Mouse (Mus musculus): ENCODE measurements around the gene Trim27. TPM values are rescaled to one million over a fixed set of nuclear protein-coding genes. Genes with fewer than 3 reads are reported as not detected.

Gene Trim27
- polyA plus RNA-seq, 1 experiment from 2014 or later: 63.3 TPM

DNA sequence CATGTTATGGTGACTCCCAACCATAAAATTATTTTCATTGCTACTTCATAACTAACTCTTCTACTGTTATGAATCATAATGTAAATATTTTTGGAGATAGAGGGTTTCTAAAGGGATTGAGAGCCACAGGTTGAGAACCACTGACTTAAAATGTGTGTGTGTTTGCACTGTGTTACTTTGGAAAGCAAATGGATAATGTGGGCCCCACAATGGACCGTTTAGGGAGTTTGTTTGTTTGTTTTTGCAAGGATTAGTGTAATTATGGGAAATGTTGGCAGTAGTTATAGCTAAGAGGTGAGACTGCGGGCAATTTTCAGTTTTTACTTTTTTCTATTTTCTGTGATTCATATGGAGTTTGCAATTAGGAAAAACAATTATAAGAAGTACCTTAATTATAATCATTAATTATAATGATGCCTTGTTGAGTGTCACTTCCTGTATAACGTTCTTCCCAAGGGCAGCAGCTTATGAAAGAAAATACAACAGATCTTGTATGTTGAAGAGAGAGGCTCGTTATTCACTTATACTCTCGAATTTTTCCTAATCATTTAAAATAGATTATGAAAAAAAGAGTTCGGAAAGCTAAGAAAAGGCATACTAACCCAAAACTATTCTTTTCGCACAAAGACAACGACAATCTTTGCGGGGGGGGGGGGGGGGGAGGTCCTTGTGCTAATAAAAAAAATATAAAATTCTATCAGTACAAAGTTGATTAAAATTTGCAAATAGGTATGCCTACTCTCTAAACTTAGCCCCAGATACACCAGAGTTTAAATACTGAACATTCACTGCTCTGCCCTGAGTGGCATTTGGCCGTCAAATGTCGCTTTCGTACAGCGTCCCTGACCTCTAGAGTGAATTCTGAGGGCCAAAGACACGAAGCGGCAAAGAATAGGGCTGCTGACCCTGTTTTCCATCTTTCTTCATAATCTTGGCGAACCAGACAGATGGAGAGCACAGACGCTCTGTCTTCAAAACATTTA, 20.1 kb downstream of the Trim27 start:
- Histone ChIP-seq H3K4me3 (ENCODE audit: low read depth, low read length) (peak overlapping the region; percentile 77), H3K27me3 (replicated peaks; ENCODE audit: insufficient read depth, low read length) (no peaks in the 10 kb centered on the region), H3K9ac (replicated peaks; ENCODE audit: low read depth) (0 out of 2 replicates have a peak overlapping the region, but pooled peaks have one; percentile 20), H3K36me3 (ENCODE audit: insufficient read depth, low read length) (0 out of 2 replicates have a peak, but pooled peaks cover 5% of the 10 kb centered on the region), H3K27ac (ENCODE audit: low read length) (peak overlapping the region; percentile 43), H3K4me1 (ENCODE audit: insufficient read depth, low read depth, low read length) (no peaks in the 10 kb centered on the region), H3K9me3 (ENCODE audit: low read length) (no peaks in the 10 kb centered on the region), H3K4me2 (replicated peaks; ENCODE audit: low read depth, low read length) (peak overlapping the region; percentile 52)
- 3% methylated on average over 17 of the region's 17 CpGs for WGBS
- TF ChIP-seq EP300 (IDR thresholded peaks at IDR 0.05): no peak
- no peak for TF ChIP-seq CTCF (IDR thresholded peaks at IDR 0.05)
- DNase-seq (ENCODE audit: low spot score) (peak; percentile 12), ATAC-seq (peak; percentile 63)

DNA sequence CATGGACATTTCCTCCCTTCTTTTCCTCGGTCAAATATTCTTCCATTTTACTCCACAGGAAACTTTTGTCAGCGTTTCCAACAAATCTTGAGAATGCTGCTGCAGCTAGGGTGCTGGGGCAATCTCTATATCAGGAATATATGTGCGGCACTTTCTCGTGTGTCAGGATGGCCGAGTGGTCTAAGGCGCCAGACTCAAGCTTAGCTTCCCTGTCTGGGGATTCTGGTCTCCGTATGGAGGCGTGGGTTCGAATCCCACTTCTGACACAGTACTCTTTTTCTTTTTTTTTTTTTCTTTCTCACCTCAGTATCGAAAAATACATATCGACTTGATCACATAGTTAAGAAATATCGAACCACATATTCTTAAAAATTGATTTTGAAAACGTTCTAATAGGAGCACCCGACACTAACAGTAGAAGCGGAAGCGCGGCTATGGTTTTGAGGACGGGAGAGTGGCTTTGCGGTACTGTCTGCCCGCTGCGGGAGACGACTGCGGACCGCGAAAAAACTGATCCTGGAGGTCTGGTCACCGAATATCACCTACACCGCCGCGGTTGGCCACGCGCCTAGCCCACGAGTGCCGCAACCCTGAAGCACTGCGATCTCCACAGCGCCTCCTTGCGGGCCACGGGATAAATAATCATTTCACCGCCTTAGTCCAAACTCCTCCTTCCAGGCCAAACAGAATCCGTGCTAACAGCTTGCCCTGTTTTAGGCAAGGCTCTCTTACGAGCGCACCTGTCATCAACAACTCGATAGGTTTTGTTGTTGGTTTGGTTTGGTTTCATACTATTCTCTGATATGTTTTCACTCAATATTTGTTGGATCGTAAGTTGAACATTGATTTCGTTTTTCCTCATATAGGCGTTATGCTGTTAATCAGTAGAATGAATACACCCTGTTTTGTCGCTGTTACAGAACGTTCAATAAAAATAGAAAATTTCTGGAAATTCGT, 21.1 kb downstream of the Trim27 start:
- Histone ChIP-seq H3K4me3 (ENCODE audit: low read depth, low read length) (peak overlapping the region; percentile 77), H3K36me3 (ENCODE audit: insufficient read depth, low read length) (0 out of 2 replicates have a peak, but pooled peaks cover 5% of the 10 kb centered on the region), H3K4me2 (replicated peaks; ENCODE audit: low read depth, low read length) (peak overlapping the region; percentile 52), H3K27ac (ENCODE audit: low read length) (peak overlapping the region; percentile 62), H3K9me3 (ENCODE audit: low read length) (no peaks in the 10 kb centered on the region), H3K27me3 (replicated peaks; ENCODE audit: insufficient read depth, low read length) (no peaks in the 10 kb centered on the region), H3K4me1 (ENCODE audit: insufficient read depth, low read depth, low read length) (no peaks in the 10 kb centered on the region), H3K9ac (replicated peaks; ENCODE audit: low read depth) (0 out of 2 replicates have a peak overlapping the region, but pooled peaks have one; percentile 36)
- ATAC-seq (peak; percentile 97), DNase-seq (ENCODE audit: low spot score) (peak; percentile 95)
- 3% methylated on average over 48 of the region's 48 CpGs for WGBS
- TF ChIP-seq EP300 (IDR thresholded peaks at IDR 0.05): no peak
- TF ChIP-seq CTCF (IDR thresholded peaks at IDR 0.05): peak; percentile 95

DNA sequence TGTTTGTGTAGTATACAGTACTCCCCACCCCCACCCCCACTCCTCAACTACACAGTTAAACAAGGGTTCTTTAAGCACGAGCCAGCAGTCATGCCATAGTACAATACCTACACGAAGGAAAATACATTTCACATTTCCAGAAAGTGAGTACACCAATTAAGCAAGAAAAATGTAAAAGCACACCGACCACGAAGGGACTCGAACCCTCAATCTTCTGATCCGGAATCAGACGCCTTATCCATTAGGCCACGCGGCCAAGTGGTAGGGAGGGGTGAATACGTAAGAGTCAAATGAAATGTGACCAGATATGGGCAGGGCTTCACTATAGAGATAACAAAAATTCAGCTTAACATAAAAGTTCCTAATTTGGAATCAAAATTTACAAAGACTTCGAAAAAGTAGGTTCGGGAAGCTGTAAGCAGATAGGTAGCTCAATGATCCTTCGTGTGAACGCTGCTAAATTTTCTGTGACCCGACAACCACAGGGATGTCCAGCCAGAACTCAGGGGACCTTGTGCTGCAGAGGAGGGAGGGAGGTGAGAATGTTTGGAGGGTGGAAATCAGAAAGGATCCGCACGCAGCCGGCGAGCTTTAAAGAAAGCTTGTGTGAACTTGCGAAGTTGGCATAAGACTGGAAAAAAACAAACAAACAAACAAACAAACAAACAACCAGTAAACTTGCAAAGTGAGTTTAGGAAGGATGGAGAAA, 36.2 kb downstream of the Trim27 start:
- no peaks in the 10 kb centered on the region for H3K9me3 ChIP-seq (ENCODE audit: low read length)
- WGBS: 3% methylated on average over 20 of the region's 20 CpGs
- ATAC-seq (peak; percentile 44; the same call in 1 of the 2 replicates), DNase-seq (ENCODE audit: low spot score) (peak; percentile 47)
- H3K36me3 ChIP-seq (ENCODE audit: insufficient read depth, low read length): no peaks in the 10 kb centered on the region
- TF ChIP-seq EP300 (IDR thresholded peaks at IDR 0.05): 0 out of 2 replicates have a peak, but pooled peaks have one; percentile 26
- TF ChIP-seq CTCF (IDR thresholded peaks at IDR 0.05): no peak
- peak overlapping the region; percentile 44 for H3K4me2 ChIP-seq (replicated peaks; ENCODE audit: low read depth, low read length)
- H3K27me3 ChIP-seq (replicated peaks; ENCODE audit: insufficient read depth, low read length): no peaks in the 10 kb centered on the region
- H3K4me3 ChIP-seq (ENCODE audit: low read depth, low read length): peak overlapping the region; percentile 24
- no peak overlapping the region for H3K9ac ChIP-seq (replicated peaks; ENCODE audit: low read depth)
- H3K4me1 ChIP-seq (ENCODE audit: insufficient read depth, low read depth, low read length): no peaks in the 10 kb centered on the region; the same call in 1 of the 2 replicates
- H3K27ac ChIP-seq (ENCODE audit: low read length): no peak overlapping the region

DNA sequence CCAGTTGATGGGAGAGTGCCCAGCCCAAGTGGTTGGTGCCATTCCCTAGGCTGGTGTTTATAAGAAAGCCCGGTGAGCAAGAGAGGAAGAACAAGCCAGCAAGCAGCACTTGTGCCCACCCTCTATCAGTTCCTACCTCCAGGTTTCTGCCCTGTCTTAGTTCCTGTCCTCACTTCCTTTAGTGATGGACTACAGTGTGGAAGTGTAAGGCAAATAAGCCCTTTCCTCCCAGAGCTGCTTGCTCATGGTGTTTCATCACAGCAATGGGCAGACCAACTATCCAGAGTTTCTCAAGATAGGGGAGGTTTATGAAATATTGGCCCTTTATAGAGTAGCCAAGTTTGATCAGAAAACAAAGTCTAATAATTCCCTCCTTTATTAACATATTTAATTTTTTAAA, 37.5 kb downstream of the Trim27 start:
- H3K36me3 ChIP-seq (ENCODE audit: insufficient read depth, low read length): no peaks in the 10 kb centered on the region
- H3K4me1 ChIP-seq (ENCODE audit: insufficient read depth, low read depth, low read length): no peaks in the 10 kb centered on the region; the same call in 1 of the 2 replicates
- H3K9ac ChIP-seq (replicated peaks; ENCODE audit: low read depth): no peak overlapping the region
- H3K27me3 ChIP-seq (replicated peaks; ENCODE audit: insufficient read depth, low read length): no peaks in the 10 kb centered on the region
- no peak for ATAC-seq
- DNase-seq (ENCODE audit: low spot score): no peak
- WGBS: 41% methylated on average over 1 of the region's 1 CpGs
- TF ChIP-seq CTCF (IDR thresholded peaks at IDR 0.05): no peak
- TF ChIP-seq EP300 (IDR thresholded peaks at IDR 0.05): no peak
- H3K9me3 ChIP-seq (ENCODE audit: low read length): no peaks in the 10 kb centered on the region
- H3K4me3 ChIP-seq (ENCODE audit: low read depth, low read length): no peak overlapping the region
- H3K4me2 ChIP-seq (replicated peaks; ENCODE audit: low read depth, low read length): no peak overlapping the region
- no peak overlapping the region for H3K27ac ChIP-seq (ENCODE audit: low read length)

DNA sequence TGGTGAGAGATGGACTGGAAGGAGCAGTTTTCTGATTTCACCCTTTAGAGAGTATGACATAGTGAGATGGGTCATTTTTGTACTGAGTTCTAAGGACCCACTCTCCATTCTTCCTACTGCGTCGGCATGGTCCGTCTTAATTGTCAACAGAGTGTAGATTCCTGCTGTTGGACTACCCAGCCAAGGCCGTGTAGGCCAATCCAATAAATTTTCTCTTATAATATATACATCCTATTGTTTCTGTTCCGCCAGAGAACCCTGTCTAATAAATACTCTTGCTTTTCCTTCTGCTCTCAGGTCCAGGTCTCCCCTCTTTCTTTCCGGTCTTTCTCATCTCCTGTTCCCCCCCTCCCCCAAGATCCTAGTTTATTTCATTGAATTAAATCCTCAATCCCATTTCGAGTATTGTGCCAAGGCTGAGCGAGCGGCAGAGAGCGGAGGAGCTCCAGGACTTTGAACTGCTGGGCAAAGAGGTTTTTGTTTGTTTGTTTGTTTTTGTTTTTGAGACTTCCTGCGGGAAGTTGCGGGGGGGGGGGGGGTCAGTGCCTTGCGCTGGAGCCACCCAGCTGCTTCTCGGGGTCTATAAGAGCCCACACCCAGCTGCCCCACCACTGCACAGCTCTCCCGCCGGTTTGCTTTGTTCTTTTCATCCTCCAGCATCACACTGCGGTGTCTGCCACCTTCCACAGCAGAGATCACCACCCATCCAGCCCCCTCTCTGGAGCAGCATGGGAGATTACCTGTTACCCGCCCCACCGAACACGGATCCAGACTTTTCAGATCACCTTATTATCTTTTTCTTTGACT, 42.6 kb downstream of the Trim27 start:
- TF ChIP-seq EP300 (IDR thresholded peaks at IDR 0.05): no peak
- TF ChIP-seq CTCF (IDR thresholded peaks at IDR 0.05): no peak
- Histone ChIP-seq H3K4me1 (ENCODE audit: insufficient read depth, low read depth, low read length) (no peaks in the 10 kb centered on the region), H3K27ac (ENCODE audit: low read length) (no peak overlapping the region), H3K9ac (replicated peaks; ENCODE audit: low read depth) (peak overlapping the region; percentile 2; the same call in 1 of the 2 replicates), H3K9me3 (ENCODE audit: low read length) (no peaks in the 10 kb centered on the region), H3K4me3 (ENCODE audit: low read depth, low read length) (peak overlapping the region; percentile 34), H3K36me3 (ENCODE audit: insufficient read depth, low read length) (no peaks in the 10 kb centered on the region), H3K4me2 (replicated peaks; ENCODE audit: low read depth, low read length) (peak overlapping the region; percentile 72), H3K27me3 (replicated peaks; ENCODE audit: insufficient read depth, low read length) (no peaks in the 10 kb centered on the region)
- ATAC-seq (peak; percentile 62), DNase-seq (ENCODE audit: low spot score) (peak; percentile 10)
- 4% methylated on average over 20 of the region's 20 CpGs for WGBS
